In genomic region chr19:42409856-42410255, GRCm38 (mm10) we compare ENCODE assay signal across 27 mouse cellular contexts. TPM values are rescaled to one million over a fixed set of nuclear protein-coding genes. Genes with fewer than 3 reads are reported as not detected.
DNase-seq lines count a peak whose midpoint lies in the region; ATAC-seq lines count a peak whose summit lies in the region.
"Had no signal": no experiment of that assay in that cellular context is flagged by ENCODE, and none has a peak within 500 bp of the region (broad histone marks: within the 10 kb centered on the region; RNA-seq: fewer than 3 reads in every experiment).

No protein-coding gene starts in this region.

- peaks cover 14% of the 10 kb centered on the region for H3K4me1 ChIP-seq in neural tube, embryonic 11.5 days (ENCODE audit: control insufficient read depth, insufficient read depth, low read length)
- peaks cover 18% of the 10 kb centered on the region for H3K4me1 ChIP-seq in midbrain, embryonic 15.5 days
- H3K4me1 ChIP-seq: heart, embryonic 13.5 days; megakaryocyte, embryonic 14.5 days had no signal

- DNase-seq in neural tube, embryonic 11.5 days (ENCODE audit: low spot score): no peak
- DNase-seq in neural tube, embryonic 10.5 days (ENCODE audit: extremely low spot score, low spot score): no peak
- peak; percentile 92 for DNase-seq in ZHBTc4 (ENCODE audit: low read depth, low spot score)
- no peak for DNase-seq in heart, postnatal 10 days
- DNase-seq in kidney, postnatal 25 days: no peak
- no peak for DNase-seq in left cerebral cortex, postnatal 36 days (ENCODE audit: low spot score in 2 of 2)
- DNase-seq: cerebellum, adult 8-10 months; gastrocnemius, postnatal 10 days; heart, adult 18-20 months; heart, postnatal 36 days; left cerebral cortex, postnatal 4 days; liver, postnatal 0 days; lung, postnatal 14 days; right cerebral cortex, postnatal 14 days; spleen, adult 18-20 months; thymus, postnatal 25 days had no signal

- peaks cover 2% of the 10 kb centered on the region; the same call in 1 of the 2 replicates for H3K27me3 ChIP-seq in neural tube, embryonic 11.5 days (ENCODE audit: control insufficient read depth, insufficient read depth, low read length)
- H3K27me3 ChIP-seq in midbrain, embryonic 15.5 days (replicated peaks): no peaks in the 10 kb centered on the region; the same call in 1 of the 2 replicates

- no peaks in the 10 kb centered on the region for H3K9me3 ChIP-seq in neural tube, embryonic 11.5 days (ENCODE audit: control insufficient read depth, low read length)
- no peaks in the 10 kb centered on the region for H3K9me3 ChIP-seq in midbrain, embryonic 15.5 days
- H3K9me3 ChIP-seq: embryonic facial prominence, embryonic 10.5 days; forebrain, embryonic 13.5 days; heart, embryonic 13.5 days; intestine, embryonic 15.5 days; kidney, embryonic 15.5 days; megakaryocyte, embryonic 14.5 days had no signal

- intact Hi-C loops in heart, postnatal 10 days (cut with DNase I): no loop called here
- intact Hi-C loops in left cerebral cortex, postnatal 36 days (cut with DNase I): no loop called here

- H3K36me3 ChIP-seq in neural tube, embryonic 11.5 days (ENCODE audit: control insufficient read depth, insufficient read depth, low read length): no peaks in the 10 kb centered on the region
- no peaks in the 10 kb centered on the region for H3K36me3 ChIP-seq in midbrain, embryonic 15.5 days (replicated peaks)
- H3K36me3 ChIP-seq: embryonic facial prominence, embryonic 10.5 days; heart, embryonic 13.5 days; intestine, embryonic 15.5 days; kidney, embryonic 15.5 days had no signal

- H3K9ac ChIP-seq in neural tube, embryonic 11.5 days (ENCODE audit: low read length): no peak overlapping the region
- no peak overlapping the region for H3K9ac ChIP-seq in midbrain, embryonic 15.5 days
- H3K9ac ChIP-seq: heart, embryonic 13.5 days; intestine, embryonic 15.5 days; kidney, embryonic 15.5 days; liver, postnatal 0 days had no signal

- 30% methylated on average over 5 of the region's 5 CpGs for WGBS in neural tube, embryonic 11.5 days
- 38% methylated on average over 5 of the region's 5 CpGs for WGBS in midbrain, embryonic 15.5 days

- no peak overlapping the region for H3K4me2 ChIP-seq in neural tube, embryonic 11.5 days (ENCODE audit: low read depth)
- no peak overlapping the region for H3K4me2 ChIP-seq in midbrain, embryonic 15.5 days

- 0 out of 2 replicates have a peak overlapping the region, but pooled peaks have one; percentile 24 for H3K27ac ChIP-seq in neural tube, embryonic 11.5 days (ENCODE audit: low read depth, low read length)
- H3K27ac ChIP-seq in midbrain, embryonic 15.5 days: peak overlapping the region; percentile 57; the same call in 1 of the 2 replicates
- H3K27ac ChIP-seq: embryonic facial prominence, embryonic 10.5 days; forebrain, embryonic 13.5 days; heart, embryonic 13.5 days; intestine, embryonic 15.5 days; kidney, embryonic 15.5 days had no signal

- no peak for ATAC-seq in neural tube, embryonic 11.5 days (ENCODE audit: insufficient read depth, low FRiP score, low TSS enrichment)
- no peak for ATAC-seq in midbrain, embryonic 15.5 days (replicated peaks)
- ATAC-seq: intestine, embryonic 15.5 days; liver, postnatal 0 days had no signal

- no peak overlapping the region for H3K4me3 ChIP-seq in neural tube, embryonic 11.5 days (ENCODE audit: low read depth, low read length)
- H3K4me3 ChIP-seq in midbrain, embryonic 15.5 days: no peak overlapping the region
- H3K4me3 ChIP-seq: heart, embryonic 13.5 days; intestine, embryonic 15.5 days; kidney, embryonic 15.5 days; megakaryocyte, embryonic 14.5 days; myocyte had no signal

RNA-seq across cellular contexts. Expression of gene Crtac1, which starts 21.7 kb away (rescaled TPM):
- polyA plus RNA-seq in neural tube, embryonic 11.5 days (2014; fragmentation: Nextera tagmentation; extraction: Ambion mirVana): 35.0 and 35.5 TPM in 2 replicates
- polyA plus RNA-seq in midbrain, embryonic 15.5 days (2015; fragmentation: Nextera tagmentation; extraction: Ambion mirVana): 24.6 and 26.1 TPM in 2 replicates
- total RNA-seq in heart, postnatal 10 days (2021): under 1 TPM; 0.26 to 0.27 TPM
- 10 to 100 TPM; 67.7 to 77.0 TPM for total RNA-seq in left cerebral cortex, postnatal 36 days (2021)
- total RNA-seq: common myeloid progenitor, adult 5-6 weeks; heart, adult 18-20 months; heart, postnatal 36 days; liver, adult 2 months; MEL had no signal
- polyA plus RNA-seq: liver, adult 2 months; myocyte had no signal

Comparison
In these comparisons a context has a peak if more than half of its experiments do, and no peak if none do; other contexts are left out.
1. RNA of gene Crtac1, which starts 21.7 kb away (total RNA-seq): 67.7 to 77.0 TPM in left cerebral cortex, postnatal 36 days; 0.26 to 0.27 TPM in heart, postnatal 10 days; every median in the first group is over 10 times any median in the second.